Mouse (Mus musculus) ES-E14 (cell line): ENCODE data around the gene Mdh1b.

Experiments
- CHD2 ChIP-seq: IDR thresholded peaks from 2 replicates; pipeline ENCODE4 v1.6.1; 2014; ENCODE audit warnings: mild to moderate bottlenecking, low read depth, low read length, inconsistent platforms
- HCFC1 ChIP-seq: IDR thresholded peaks from 2 replicates; pipeline ENCODE4 v1.6.1; 2012; ENCODE audit warnings: low read length, inconsistent platforms, borderline replicate concordance; ENCODE audit not compliant: insufficient read depth
- ZC3H11A ChIP-seq: IDR thresholded peaks from 2 replicates; pipeline ENCODE4 v1.6.1; 2012; ENCODE audit warnings: low read depth, mild to moderate bottlenecking, inconsistent platforms, low read length, borderline replicate concordance
- ZNF384 ChIP-seq: IDR thresholded peaks from 2 replicates; pipeline ENCODE4 v1.6.1; 2012; ENCODE audit warnings: low read depth, low read length, inconsistent platforms

- TF ChIP-seq HCFC1 (no peak), ZNF384 (no peak), ZC3H11A (no peak), CHD2 (no peak)
Measured at GRCm38 (mm10) chr1:63768112-63768511, 38.0 kb upstream of the Mdh1b start.
